Mouse (Mus musculus): ENCODE measurements around the gene Marc2. TPM values are rescaled to one million over a fixed set of nuclear protein-coding genes. Genes with fewer than 3 reads are reported as not detected.
A peak's percentile ranks its signal among the peaks of the same experiment; 100 is the strongest.

Gene Marc2
- 555 and 620 TPM in 2 replicates for polyA plus RNA-seq (2015; fragmentation: Nextera tagmentation; extraction: Ambion mirVana)

- TF ChIP-seq CTCF (IDR thresholded peaks at IDR 0.05; ENCODE audit: low read depth): no peak
- 2% methylated on average over 18 of the region's 18 CpGs for WGBS
These were observed at the start of gene Marc2 for GRCm38 (mm10) chr1:184846092-184846750. Gene Marc2 (minus strand): TSS chr1:184846451.

GRCm38 (mm10) chr1:184891998-184892397 lies 45.7 kb upstream of the Marc2 start:
- H3K4me1 ChIP-seq (replicated peaks; ENCODE audit: control insufficient read depth, insufficient read depth, low read length): no peaks in the 10 kb centered on the region
- no peaks in the 10 kb centered on the region for H3K9me3 ChIP-seq (ENCODE audit: control insufficient read depth)
- H3K27ac ChIP-seq (ENCODE audit: low read depth, low read length): no peak overlapping the region
- H3K27me3 ChIP-seq (replicated peaks; ENCODE audit: control insufficient read depth, insufficient read depth, low read length): no peaks in the 10 kb centered on the region
- H3K36me3 ChIP-seq (ENCODE audit: control insufficient read depth, insufficient read depth): no peaks in the 10 kb centered on the region
- no peak overlapping the region for H3K9ac ChIP-seq (ENCODE audit: low read depth, low read length)
- ATAC-seq: no peak
- TF ChIP-seq CTCF (IDR thresholded peaks at IDR 0.05; ENCODE audit: low read depth): peak; percentile 69
- H3K4me3 ChIP-seq (ENCODE audit: low read depth, low read length): no peak overlapping the region
- WGBS: 76% methylated on average over 3 of the region's 3 CpGs
- H3K4me2 ChIP-seq (replicated peaks; ENCODE audit: low read depth): no peak overlapping the region

More at GRCm38 (mm10) chr1:184846092-184846750, at the start of gene Marc2:
- 0 out of 2 replicates have a peak, but pooled peaks cover 7% of the 10 kb centered on the region for H3K4me1 ChIP-seq (replicated peaks; ENCODE audit: control insufficient read depth, insufficient read depth, low read length)
- peak within 1 kb of the TSS; percentile 89 for H3K4me3 ChIP-seq (ENCODE audit: low read depth, low read length)
- ATAC-seq: peak; percentile 56
- H3K36me3 ChIP-seq (ENCODE audit: control insufficient read depth, insufficient read depth): peaks cover under 1% of the 10 kb centered on the region; the same call in 1 of the 2 replicates
- peak within 1 kb of the TSS; percentile 88 for H3K4me2 ChIP-seq (replicated peaks; ENCODE audit: low read depth)
- no peaks in the 10 kb centered on the region for H3K27me3 ChIP-seq (replicated peaks; ENCODE audit: control insufficient read depth, insufficient read depth, low read length)
- no peaks in the 10 kb centered on the region for H3K9me3 ChIP-seq (ENCODE audit: control insufficient read depth)
- peak within 1 kb of the TSS; percentile 79 for H3K9ac ChIP-seq (ENCODE audit: low read depth, low read length)
- peak within 1 kb of the TSS; percentile 93 for H3K27ac ChIP-seq (ENCODE audit: low read depth, low read length)

GRCm38 (mm10) chr1:184889454-184889853 lies 43.2 kb upstream of the Marc2 start:
- Histone ChIP-seq H3K9ac (ENCODE audit: low read depth, low read length) (no peak overlapping the region), H3K27me3 (replicated peaks; ENCODE audit: control insufficient read depth, insufficient read depth, low read length) (no peaks in the 10 kb centered on the region), H3K4me2 (replicated peaks; ENCODE audit: low read depth) (no peak overlapping the region), H3K4me1 (replicated peaks; ENCODE audit: control insufficient read depth, insufficient read depth, low read length) (no peaks in the 10 kb centered on the region), H3K36me3 (ENCODE audit: control insufficient read depth, insufficient read depth) (no peaks in the 10 kb centered on the region), H3K9me3 (ENCODE audit: control insufficient read depth) (no peaks in the 10 kb centered on the region), H3K27ac (ENCODE audit: low read depth, low read length) (no peak overlapping the region), H3K4me3 (ENCODE audit: low read depth, low read length) (no peak overlapping the region)
- WGBS: 95% methylated on average over 6 of the region's 6 CpGs
- ATAC-seq: no peak
- TF ChIP-seq CTCF (IDR thresholded peaks at IDR 0.05; ENCODE audit: low read depth): no peak

- Histone ChIP-seq H3K9me3 (ENCODE audit: control insufficient read depth) (no peaks in the 10 kb centered on the region), H3K4me2 (replicated peaks; ENCODE audit: low read depth) (no peak overlapping the region), H3K4me1 (replicated peaks; ENCODE audit: control insufficient read depth, insufficient read depth, low read length) (no peaks in the 10 kb centered on the region), H3K4me3 (ENCODE audit: low read depth, low read length) (no peak overlapping the region), H3K9ac (ENCODE audit: low read depth, low read length) (no peak overlapping the region), H3K36me3 (ENCODE audit: control insufficient read depth, insufficient read depth) (no peaks in the 10 kb centered on the region), H3K27me3 (replicated peaks; ENCODE audit: control insufficient read depth, insufficient read depth, low read length) (0 out of 2 replicates have a peak, but pooled peaks cover 3% of the 10 kb centered on the region), H3K27ac (ENCODE audit: low read depth, low read length) (no peak overlapping the region)
- ATAC-seq: no peak
- 80% methylated on average over 1 of the region's 1 CpGs for WGBS
- TF ChIP-seq CTCF (IDR thresholded peaks at IDR 0.05; ENCODE audit: low read depth): no peak
These were observed 39.9 kb upstream of the Marc2 start for GRCm38 (mm10) chr1:184886160-184886559.

GRCm38 (mm10) chr1:184882281-184883268 lies 36.3 kb upstream of the Marc2 start, which contains the start of gene C130074G19Rik:
Gene C130074G19Rik (minus strand): TSS chr1:184883218.
- WGBS: 2% methylated on average over 77 of the region's 77 CpGs
- peak within 1 kb of the TSS; percentile 52 for H3K27ac ChIP-seq (ENCODE audit: low read depth, low read length)
- ATAC-seq: peak; percentile 94

More at GRCm38 (mm10) chr1:184882281-184883268, 36.3 kb upstream of the Marc2 start, which contains the start of gene C130074G19Rik:
- Histone ChIP-seq H3K9me3 (ENCODE audit: control insufficient read depth) (no peaks in the 10 kb centered on the region), H3K4me1 (replicated peaks; ENCODE audit: control insufficient read depth, insufficient read depth, low read length) (0 out of 2 replicates have a peak, but pooled peaks cover 4% of the 10 kb centered on the region), H3K36me3 (ENCODE audit: control insufficient read depth, insufficient read depth) (no peaks in the 10 kb centered on the region), H3K9ac (ENCODE audit: low read depth, low read length) (peak within 1 kb of the TSS; percentile 65), H3K4me3 (ENCODE audit: low read depth, low read length) (peak within 1 kb of the TSS; percentile 65), H3K27me3 (replicated peaks; ENCODE audit: control insufficient read depth, insufficient read depth, low read length) (0 out of 2 replicates have a peak, but pooled peaks cover 3% of the 10 kb centered on the region), H3K4me2 (replicated peaks; ENCODE audit: low read depth) (peak within 1 kb of the TSS; percentile 83)
- TF ChIP-seq CTCF (IDR thresholded peaks at IDR 0.05; ENCODE audit: low read depth): peak; percentile 85

All from intestine, postnatal 0 days (tissue).